Mouse (Mus musculus) hindbrain, postnatal 0 days (tissue): ENCODE data around the gene Gm45618. TPM values are rescaled to one million over a fixed set of nuclear protein-coding genes. Genes with fewer than 3 reads are reported as not detected.

Source experiments
- ATAC-seq: fragments of 200-750 bp; cut with Nextera tagmentation; 2 replicates; pipeline ENCODE4 v1.8.0; 2017; ENCODE audit warnings: mild to moderate bottlenecking, moderate TSS enrichment, moderate library complexity
- DNase-seq: peaks from one replicate; pipeline ENCODE4 v3.0.0-alpha.2; 2015; ENCODE audit warnings: low spot score
- H3K27ac ChIP-seq: fragments of 300-500 bp; sonication (generic); 2 replicates; pipeline ENCODE4 v1.5.1; 2014; ENCODE audit warnings: mild to moderate bottlenecking
- H3K27me3 ChIP-seq: fragments of 300-500 bp; sonication (generic); 2 replicates; pipeline ENCODE4 v1.6.1; 2014; ENCODE audit warnings: low read length, mixed read lengths; ENCODE audit not compliant: insufficient read depth
- H3K36me3 ChIP-seq: fragments of 300-500 bp; sonication (generic); 2 replicates; pipeline ENCODE4 v1.6.1; 2014; ENCODE audit warnings: low read length, mixed read lengths; ENCODE audit not compliant: insufficient read depth
- H3K4me1 ChIP-seq: fragments of 300-500 bp; sonication (generic); 2 replicates; pipeline ENCODE4 v1.6.1; 2014; ENCODE audit warnings: antibody characterized with exemption, low read length, mixed read lengths; ENCODE audit not compliant: insufficient read depth
- H3K4me2 ChIP-seq: fragments of 300-500 bp; sonication (generic); 2 replicates; pipeline ENCODE4 v1.6.1; 2014; ENCODE audit warnings: low read depth, mild to moderate bottlenecking, low read length, moderate library complexity, mixed read lengths
- H3K4me3 ChIP-seq: fragments of 300-500 bp; sonication (generic); 2 replicates; pipeline ENCODE4 v1.5.1; 2014; ENCODE audit warnings: low read length
- H3K9ac ChIP-seq: fragments of 300-500 bp; sonication (generic); replicated peaks from 2 replicates; pipeline ENCODE4 v1.6.1; 2014; ENCODE audit warnings: mild to moderate bottlenecking, low read length, moderate library complexity, mixed read lengths
- H3K9me3 ChIP-seq: fragments of 300-500 bp; sonication (generic); 2 replicates; pipeline ENCODE4 v1.6.1; 2016; ENCODE audit warnings: low read length, mixed read lengths
- CTCF ChIP-seq: IDR thresholded peaks from 2 replicates; pipeline ENCODE4 v1.5.1; 2016; ENCODE audit warnings: antibody characterized with exemption, control low read depth, low read depth
- WGBS: fragments of 180-500 bp; shearing (Covaris S2); extraction: QIAGEN DNeasy Blood & Tissue Kit; methylation state at CpG from one replicate; pipeline ENCODE4 v1.1.7; 2014; 5-methylcytosine and 5-hydroxymethylcytosine counted together
- polyA plus RNA-seq: library from polyadenylated mRNA; unstranded; fragments of >200 nt; fragmentation: Nextera tagmentation; extraction: Ambion mirVana; gene quantifications from 2 replicates; pipeline ENCODE4 v1.2.1, GENCODE M21; 2015
- total RNA-seq: library from RNA; depleted of rRNA; stranded (reverse); fragments of >200 nt; gene quantifications from 2 replicates; pipeline ENCODE4 v1.2.3, GENCODE M21; 2014

The Gm45618 gene
- total and polyA plus RNA-seq, 2 experiments from 2014 or later: not detected

- DNase-seq (peak; percentile 90), ATAC-seq (peak; percentile 77)
- Histone ChIP-seq H3K27ac (peak overlapping the region; percentile 61), H3K9ac (peak overlapping the region; percentile 31), H3K4me3 (no peak overlapping the region), H3K4me1 (peaks cover 44% of the 10 kb centered on the region), H3K27me3 (no peaks in the 10 kb centered on the region), H3K36me3 (peaks cover 28% of the 10 kb centered on the region), H3K4me2 (peak overlapping the region; percentile 95), H3K9me3 (no peaks in the 10 kb centered on the region)
- no peak for TF ChIP-seq CTCF
- WGBS: 9% methylated on average over 5 of the region's 5 CpGs
Measured at GRCm38 (mm10) chr7:142088886-142089285, 31.6 kb downstream of the Gm45618 start.

GRCm38 (mm10) chr7:142087069-142087652 lies 33.4 kb downstream of the Gm45618 start:
- no peak for DNase-seq
- Histone ChIP-seq H3K36me3 (peaks cover 39% of the 10 kb centered on the region), H3K4me1 (peaks cover 39% of the 10 kb centered on the region), H3K4me2 (no peak overlapping the region), H3K9ac (no peak overlapping the region), H3K27me3 (no peaks in the 10 kb centered on the region), H3K9me3 (no peaks in the 10 kb centered on the region), H3K27ac (no peak overlapping the region), H3K4me3 (no peak overlapping the region)
- no peak for ATAC-seq
- no peak for TF ChIP-seq CTCF
- 59% methylated on average over 1 of the region's 1 CpGs for WGBS

- DNase-seq: no peak
- Histone ChIP-seq H3K36me3 (peaks cover 45% of the 10 kb centered on the region), H3K9ac (no peak overlapping the region), H3K27me3 (no peaks in the 10 kb centered on the region), H3K4me2 (no peak overlapping the region), H3K9me3 (no peaks in the 10 kb centered on the region), H3K27ac (no peak overlapping the region), H3K4me1 (peaks cover 32% of the 10 kb centered on the region), H3K4me3 (no peak overlapping the region)
- 91% methylated on average over 4 of the region's 4 CpGs for WGBS
- ATAC-seq: no peak
- TF ChIP-seq CTCF: no peak
Measured at GRCm38 (mm10) chr7:142086159-142086905, 34.2 kb downstream of the Gm45618 start.

- Histone ChIP-seq H3K27me3 (no peaks in the 10 kb centered on the region), H3K36me3 (peaks cover 45% of the 10 kb centered on the region), H3K9me3 (no peaks in the 10 kb centered on the region), H3K9ac (peak overlapping the region; percentile 13; the same call in 1 of the 2 replicates), H3K27ac (no peak overlapping the region; the same call in 1 of the 2 replicates), H3K4me1 (peaks cover 17% of the 10 kb centered on the region), H3K4me2 (no peak overlapping the region), H3K4me3 (no peak overlapping the region)
- DNase-seq (peak; percentile 88), ATAC-seq (peak; percentile 48)
- TF ChIP-seq CTCF: no peak
- 25% methylated on average over 3 of the region's 3 CpGs for WGBS
Measured at GRCm38 (mm10) chr7:142084820-142085219, 35.7 kb downstream of the Gm45618 start.

GRCm38 (mm10) chr7:142084395-142084794 lies 36.1 kb downstream of the Gm45618 start:
- Histone ChIP-seq H3K4me1 (peaks cover 13% of the 10 kb centered on the region), H3K4me3 (no peak overlapping the region), H3K4me2 (no peak overlapping the region), H3K36me3 (peaks cover 45% of the 10 kb centered on the region), H3K27me3 (no peaks in the 10 kb centered on the region), H3K9ac (peak overlapping the region; percentile 13; the same call in 1 of the 2 replicates), H3K27ac (no peak overlapping the region; the same call in 1 of the 2 replicates), H3K9me3 (no peaks in the 10 kb centered on the region)
- WGBS: 26% methylated on average over 5 of the region's 5 CpGs
- no peak for DNase-seq
- peak; percentile 24 for TF ChIP-seq CTCF
- peak; percentile 39 for ATAC-seq

GRCm38 (mm10) chr7:142083588-142084317 lies 36.8 kb downstream of the Gm45618 start:
- H3K27me3 ChIP-seq: no peaks in the 10 kb centered on the region
- ATAC-seq (no peak), DNase-seq (no peak)
- peaks cover 9% of the 10 kb centered on the region for H3K4me1 ChIP-seq
- WGBS: 34% methylated on average over 12 of the region's 12 CpGs
- H3K36me3 ChIP-seq: peaks cover 45% of the 10 kb centered on the region
- peak; percentile 45 for TF ChIP-seq CTCF
- H3K9ac ChIP-seq: 0 out of 2 replicates have a peak overlapping the region, but pooled peaks have one; percentile 13
- H3K4me2 ChIP-seq: no peak overlapping the region
- H3K9me3 ChIP-seq: no peaks in the 10 kb centered on the region
- peak overlapping the region; percentile 13; the same call in 1 of the 2 replicates for H3K27ac ChIP-seq
- no peak overlapping the region for H3K4me3 ChIP-seq
